Mouse (Mus musculus) stomach, postnatal 0 days (tissue): ENCODE results near the gene Sapcd1.

ENCODE experiments used
- CTCF ChIP-seq: IDR thresholded peaks from 2 replicates; pipeline ENCODE4 v1.5.1; 2016; ENCODE audit warnings: antibody characterized with exemption, low read depth, mild to moderate bottlenecking, moderate library complexity
- EP300 ChIP-seq: optimal IDR thresholded peaks from 2 replicates; pipeline ENCODE3; 2016; ENCODE audit warnings: antibody characterized with exemption

- no peak for TF ChIP-seq CTCF
- TF ChIP-seq EP300: no peak
Observed at GRCm38 (mm10) chr17:35058316-35058715, 30.5 kb upstream of the Sapcd1 start.
